Mouse (Mus musculus): ENCODE measurements around the gene Fastkd3. TPM values are rescaled to one million over a fixed set of nuclear protein-coding genes. Genes with fewer than 3 reads are reported as not detected.

The Fastkd3 gene
- polyA plus RNA-seq, 1 experiment from 2014 or later: 27.3 TPM

DNA sequence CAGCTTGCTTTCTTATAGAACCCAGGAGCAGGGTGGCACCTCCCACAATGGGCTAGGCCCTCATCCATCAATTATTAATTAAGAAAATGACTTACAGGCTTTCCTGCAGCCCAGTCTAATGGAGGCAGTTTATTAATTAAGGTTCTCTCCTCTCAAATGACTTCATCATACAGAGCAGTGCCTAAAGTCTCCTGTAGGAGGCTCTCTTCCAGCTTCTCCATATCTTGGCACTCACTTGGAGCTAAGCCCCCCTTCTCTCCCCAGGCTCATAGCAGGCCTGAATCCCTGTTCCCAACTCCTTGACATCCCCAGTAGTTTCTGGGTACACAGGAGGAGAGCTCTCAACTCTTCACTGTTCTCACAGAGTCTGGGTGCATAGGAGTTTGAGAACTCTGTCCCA lies 16.9 kb downstream of the Fastkd3 start:
- H3K4me2 ChIP-seq (ENCODE audit: low read length): no peak overlapping the region
- no peak for ATAC-seq (ENCODE audit: low FRiP score, low TSS enrichment)
- no peak overlapping the region for H3K27ac ChIP-seq (replicated peaks; ENCODE audit: low read depth, low read length)
- H3K9ac ChIP-seq (replicated peaks; ENCODE audit: low read length): no peak overlapping the region
- DNase-seq: peak; percentile 7
- no peaks in the 10 kb centered on the region for H3K36me3 ChIP-seq (ENCODE audit: control insufficient read depth, insufficient read depth, low read length)
- no peaks in the 10 kb centered on the region for H3K9me3 ChIP-seq (ENCODE audit: control insufficient read depth, low read length)
- H3K4me3 ChIP-seq (replicated peaks; ENCODE audit: low read depth, low read length): no peak overlapping the region
- H3K27me3 ChIP-seq (ENCODE audit: control insufficient read depth, insufficient read depth, low read length): no peaks in the 10 kb centered on the region
- no peaks in the 10 kb centered on the region for H3K4me1 ChIP-seq (ENCODE audit: control insufficient read depth, insufficient read depth, low read length)

- WGBS: 22% methylated on average over 6 of the region's 6 CpGs
These were observed 19.1 kb downstream of the Fastkd3 start for GRCm38 (mm10) chr13:68601184-68601583.

GRCm38 (mm10) chr13:68603085-68603484 lies 21.1 kb downstream of the Fastkd3 start:
- Histone ChIP-seq H3K27ac (replicated peaks; ENCODE audit: low read depth, low read length) (no peak overlapping the region), H3K9me3 (ENCODE audit: control insufficient read depth, low read length) (no peaks in the 10 kb centered on the region), H3K36me3 (ENCODE audit: control insufficient read depth, insufficient read depth, low read length) (no peaks in the 10 kb centered on the region), H3K4me1 (ENCODE audit: control insufficient read depth, insufficient read depth, low read length) (0 out of 2 replicates have a peak, but pooled peaks cover 9% of the 10 kb centered on the region), H3K4me2 (ENCODE audit: low read length) (no peak overlapping the region), H3K4me3 (replicated peaks; ENCODE audit: low read depth, low read length) (no peak overlapping the region), H3K27me3 (ENCODE audit: control insufficient read depth, insufficient read depth, low read length) (no peaks in the 10 kb centered on the region), H3K9ac (replicated peaks; ENCODE audit: low read length) (no peak overlapping the region)
- no peak for ATAC-seq (ENCODE audit: low FRiP score, low TSS enrichment)
- no peak for DNase-seq
- WGBS: 78% methylated on average over 6 of the region's 6 CpGs

More at GRCm38 (mm10) chr13:68601184-68601583, 19.1 kb downstream of the Fastkd3 start:
- Histone ChIP-seq H3K27me3 (ENCODE audit: control insufficient read depth, insufficient read depth, low read length) (no peaks in the 10 kb centered on the region), H3K9me3 (ENCODE audit: control insufficient read depth, low read length) (no peaks in the 10 kb centered on the region), H3K9ac (replicated peaks; ENCODE audit: low read length) (no peak overlapping the region), H3K36me3 (ENCODE audit: control insufficient read depth, insufficient read depth, low read length) (no peaks in the 10 kb centered on the region), H3K4me3 (replicated peaks; ENCODE audit: low read depth, low read length) (no peak overlapping the region), H3K4me1 (ENCODE audit: control insufficient read depth, insufficient read depth, low read length) (0 out of 2 replicates have a peak, but pooled peaks cover 3% of the 10 kb centered on the region), H3K4me2 (ENCODE audit: low read length) (no peak overlapping the region), H3K27ac (replicated peaks; ENCODE audit: low read depth, low read length) (0 out of 2 replicates have a peak overlapping the region, but pooled peaks have one; percentile 52)
- ATAC-seq (ENCODE audit: low FRiP score, low TSS enrichment) (no peak), DNase-seq (peak; percentile 83)

GRCm38 (mm10) chr13:68605689-68606126 lies 23.7 kb downstream of the Fastkd3 start:
- H3K4me1 ChIP-seq (ENCODE audit: control insufficient read depth, insufficient read depth, low read length): 0 out of 2 replicates have a peak, but pooled peaks cover 9% of the 10 kb centered on the region
- peak overlapping the region; percentile 28 for H3K4me3 ChIP-seq (replicated peaks; ENCODE audit: low read depth, low read length)
- 3% methylated on average over 11 of the region's 11 CpGs for WGBS
- H3K9ac ChIP-seq (replicated peaks; ENCODE audit: low read length): peak overlapping the region; percentile 34; the same call in 1 of the 2 replicates
- H3K9me3 ChIP-seq (ENCODE audit: control insufficient read depth, low read length): no peaks in the 10 kb centered on the region
- H3K36me3 ChIP-seq (ENCODE audit: control insufficient read depth, insufficient read depth, low read length): no peaks in the 10 kb centered on the region
- H3K4me2 ChIP-seq (ENCODE audit: low read length): peak overlapping the region; percentile 49
- H3K27ac ChIP-seq (replicated peaks; ENCODE audit: low read depth, low read length): no peak overlapping the region; the same call in 1 of the 2 replicates
- H3K27me3 ChIP-seq (ENCODE audit: control insufficient read depth, insufficient read depth, low read length): no peaks in the 10 kb centered on the region
- peak; percentile 77 for ATAC-seq (ENCODE audit: low FRiP score, low TSS enrichment)
- peak; percentile 74 for DNase-seq

GRCm38 (mm10) chr13:68607652-68608405 lies 25.8 kb downstream of the Fastkd3 start:
- H3K4me2 ChIP-seq (ENCODE audit: low read length): peak overlapping the region; percentile 35
- WGBS: 60% methylated on average over 21 of the region's 21 CpGs
- H3K4me1 ChIP-seq (ENCODE audit: control insufficient read depth, insufficient read depth, low read length): 0 out of 2 replicates have a peak, but pooled peaks cover 9% of the 10 kb centered on the region
- no peaks in the 10 kb centered on the region for H3K27me3 ChIP-seq (ENCODE audit: control insufficient read depth, insufficient read depth, low read length)
- ATAC-seq (ENCODE audit: low FRiP score, low TSS enrichment) (peak; percentile 61; the same call in 1 of the 2 replicates), DNase-seq (peak; percentile 40)
- H3K36me3 ChIP-seq (ENCODE audit: control insufficient read depth, insufficient read depth, low read length): no peaks in the 10 kb centered on the region
- H3K4me3 ChIP-seq (replicated peaks; ENCODE audit: low read depth, low read length): no peak overlapping the region
- no peaks in the 10 kb centered on the region for H3K9me3 ChIP-seq (ENCODE audit: control insufficient read depth, low read length)
- peak overlapping the region; percentile 20; the same call in 1 of the 2 replicates for H3K9ac ChIP-seq (replicated peaks; ENCODE audit: low read length)
- peak overlapping the region; percentile 74 for H3K27ac ChIP-seq (replicated peaks; ENCODE audit: low read depth, low read length)

DNA sequence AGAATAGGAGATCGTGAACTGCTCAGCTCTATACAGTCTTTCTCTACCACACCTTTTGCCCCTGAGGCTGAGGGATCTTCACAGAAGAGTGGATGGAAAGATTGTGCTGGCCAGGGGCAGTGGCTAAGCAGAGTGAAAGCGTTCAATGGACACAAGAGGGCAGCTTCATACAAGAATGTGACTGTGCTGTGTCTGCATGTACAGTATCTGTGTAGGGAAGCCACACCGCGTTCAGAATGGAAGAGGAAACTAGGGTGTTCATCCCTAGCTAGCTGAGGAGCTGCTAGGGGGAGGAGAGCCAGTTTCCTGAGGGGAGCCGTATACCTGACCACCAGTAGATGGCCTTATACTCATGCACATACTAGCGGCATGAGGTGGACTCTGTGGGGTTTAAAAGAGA lies 40.8 kb downstream of the Fastkd3 start:
- Histone ChIP-seq H3K27ac (replicated peaks; ENCODE audit: low read depth, low read length) (no peak overlapping the region), H3K4me3 (replicated peaks; ENCODE audit: low read depth, low read length) (no peak overlapping the region), H3K4me1 (ENCODE audit: control insufficient read depth, insufficient read depth, low read length) (no peaks in the 10 kb centered on the region), H3K4me2 (ENCODE audit: low read length) (no peak overlapping the region), H3K36me3 (ENCODE audit: control insufficient read depth, insufficient read depth, low read length) (no peaks in the 10 kb centered on the region), H3K27me3 (ENCODE audit: control insufficient read depth, insufficient read depth, low read length) (no peaks in the 10 kb centered on the region), H3K9me3 (ENCODE audit: control insufficient read depth, low read length) (no peaks in the 10 kb centered on the region), H3K9ac (replicated peaks; ENCODE audit: low read length) (no peak overlapping the region)
- ATAC-seq (ENCODE audit: low FRiP score, low TSS enrichment) (peak; percentile 53; the same call in 1 of the 2 replicates), DNase-seq (peak; percentile 62)
- WGBS: 71% methylated on average over 6 of the region's 6 CpGs

DNA sequence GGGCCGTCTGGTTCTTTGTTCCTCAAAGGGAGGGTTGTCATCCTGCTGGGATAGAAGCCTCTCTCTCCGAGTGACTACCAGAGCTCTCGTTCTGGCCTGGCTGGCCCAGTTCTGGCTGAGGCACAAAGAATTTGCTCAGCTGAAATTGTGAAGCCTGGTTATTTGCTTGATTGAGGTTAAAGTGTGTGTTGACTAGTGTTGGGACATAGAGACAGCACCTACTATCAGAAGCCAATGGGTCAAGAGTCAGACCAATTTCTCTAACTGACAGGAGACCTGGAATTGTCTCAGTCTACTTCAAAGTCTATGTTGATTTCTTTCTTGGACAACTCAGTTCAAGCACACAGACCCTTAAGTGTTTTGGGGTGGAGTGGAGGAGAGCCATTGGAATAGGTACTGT lies 45.0 kb downstream of the Fastkd3 start:
- H3K27ac ChIP-seq (replicated peaks; ENCODE audit: low read depth, low read length): no peak overlapping the region
- no peaks in the 10 kb centered on the region for H3K4me1 ChIP-seq (ENCODE audit: control insufficient read depth, insufficient read depth, low read length)
- no peaks in the 10 kb centered on the region for H3K9me3 ChIP-seq (ENCODE audit: control insufficient read depth, low read length)
- H3K27me3 ChIP-seq (ENCODE audit: control insufficient read depth, insufficient read depth, low read length): no peaks in the 10 kb centered on the region
- no peak overlapping the region for H3K9ac ChIP-seq (replicated peaks; ENCODE audit: low read length)
- H3K4me2 ChIP-seq (ENCODE audit: low read length): no peak overlapping the region
- DNase-seq (no peak), ATAC-seq (ENCODE audit: low FRiP score, low TSS enrichment) (no peak)
- no peak overlapping the region for H3K4me3 ChIP-seq (replicated peaks; ENCODE audit: low read depth, low read length)
- WGBS: 75% methylated on average over 3 of the region's 3 CpGs
- no peaks in the 10 kb centered on the region for H3K36me3 ChIP-seq (ENCODE audit: control insufficient read depth, insufficient read depth, low read length)
